Mouse (Mus musculus): ENCODE measurements at regions not wholly inside any gene's neighbourhood (a gene's known extent, or its start where the extent isn't known, plus 50 kb on each side); places are given as distances from the start of the nearest gene placed in this dataset.

GRCm38 (mm10) chr11:20480632-20481031 lies 62.4 kb upstream of the Sertad2 start:
- no peaks in the 10 kb centered on the region; a peak in 1 of 4 replicates for H3K36me3 ChIP-seq (ENCODE audit: control insufficient read depth in 1 of 2, insufficient read depth in 2 of 2, low read length in 2 of 2)
- H3K27ac ChIP-seq (ENCODE audit: control insufficient read depth, low read depth, low read length), result no peak overlapping the region
- H3K9ac ChIP-seq (ENCODE audit: control insufficient read depth, low read depth, low read length, poor library complexity, severe bottlenecking), result no peak overlapping the region
- DNase-seq (ENCODE audit: low read depth, low spot score), result no peak
- no peaks in the 10 kb centered on the region for H3K79me2 ChIP-seq (ENCODE audit: control insufficient read depth, insufficient read depth, low read length, poor library complexity)
- H3K4me1 ChIP-seq (ENCODE audit: control insufficient read depth in 1 of 2, insufficient read depth in 2 of 2, low read length in 2 of 2), result peaks cover 0 to 8% of the 10 kb centered on the region in 2 experiments; a peak in 2 of 4 replicates
- no peak overlapping the region for H3K4me3 ChIP-seq (ENCODE audit: control insufficient read depth in 1 of 2, insufficient read depth in 1 of 2, low read depth in 2 of 2, low read length in 2 of 2)
- no peaks in the 10 kb centered on the region for H3K9me3 ChIP-seq (replicated peaks; ENCODE audit: insufficient read depth, low read length)
- TF ChIP-seq MYB (IDR thresholded peaks at IDR 0.05; ENCODE audit: low read depth, low read length), result no peak
- TF ChIP-seq CTCF (IDR thresholded peaks at IDR 0.05 in 2 of 3, conservative IDR thresholded peaks at IDR 0.05 in 1 of 3; ENCODE audit: control insufficient read depth in 1 of 3, insufficient read depth in 1 of 3, low read depth in 2 of 3, low read length in 3 of 3, poor library complexity in 1 of 3, severe bottlenecking in 1 of 3), result peak in 1 of 3 experiments; percentile 32; a peak in 2 of 6 replicates
- TF ChIP-seq MAZ (IDR thresholded peaks at IDR 0.05; ENCODE audit: low read depth, low read length), result no peak
- H3K27me3 ChIP-seq (ENCODE audit: control insufficient read depth in 1 of 2, insufficient read depth in 2 of 2, low read length in 2 of 2), result peaks cover 0 to 1% of the 10 kb centered on the region in 2 experiments; a peak in 1 of 4 replicates

GRCm38 (mm10) chr11:20485371-20485770 lies 57.7 kb upstream of the Sertad2 start:
- no peak for DNase-seq (ENCODE audit: low read depth, low spot score)
- Histone ChIP-seq H3K27ac (ENCODE audit: control insufficient read depth, low read depth, low read length) (no peak overlapping the region), H3K36me3 (ENCODE audit: control insufficient read depth in 1 of 2, insufficient read depth in 2 of 2, low read length in 2 of 2) (no peaks in the 10 kb centered on the region; a peak in 1 of 4 replicates), H3K9ac (ENCODE audit: control insufficient read depth, low read depth, low read length, poor library complexity, severe bottlenecking) (no peak overlapping the region), H3K9me3 (replicated peaks; ENCODE audit: insufficient read depth, low read length) (no peaks in the 10 kb centered on the region), H3K4me1 (ENCODE audit: control insufficient read depth in 1 of 2, insufficient read depth in 2 of 2, low read length in 2 of 2) (0 out of 4 replicates have a peak, but pooled peaks cover 0 to 5% of the 10 kb centered on the region in 2 experiments), H3K79me2 (ENCODE audit: control insufficient read depth, insufficient read depth, low read length, poor library complexity) (no peaks in the 10 kb centered on the region), H3K27me3 (ENCODE audit: control insufficient read depth in 1 of 2, insufficient read depth in 2 of 2, low read length in 2 of 2) (peaks cover 0 to 5% of the 10 kb centered on the region in 2 experiments), H3K4me3 (ENCODE audit: control insufficient read depth in 1 of 2, insufficient read depth in 1 of 2, low read depth in 2 of 2, low read length in 2 of 2) (no peak overlapping the region)
- TF ChIP-seq KAT2A (conservative IDR thresholded peaks at IDR 0.05; ENCODE audit: low read depth, low read length) (no peak), MAX (IDR thresholded peaks at IDR 0.05; ENCODE audit: low read length) (no peak), RAD21 (IDR thresholded peaks at IDR 0.05; ENCODE audit: low read depth, low read length) (no peak), HCFC1 (IDR thresholded peaks at IDR 0.05; ENCODE audit: low read depth, low read length) (no peak), JUND (IDR thresholded peaks at IDR 0.05; ENCODE audit: low read depth, low read length) (no peak)

Measured in MEL (cell line).